Mouse (Mus musculus) splenic B cell, adult 2 months (primary cell): ENCODE data around the gene Slc7a5.

Source experiments
- DNase-seq: peaks from one replicate; pipeline ENCODE4 v3.0.0-alpha.2; 2011; ENCODE audit warnings: low read depth, low spot score
- H3K27me3 ChIP-seq: 2 replicates; pipeline ENCODE4 v1.6.1; 2012; ENCODE audit warnings: mild to moderate bottlenecking, low read length, moderate library complexity, mixed read lengths; ENCODE audit not compliant: control insufficient read depth, poor library complexity, insufficient read depth, severe bottlenecking
- H3K36me3 ChIP-seq: 2 replicates; pipeline ENCODE4 v1.6.1; 2012; ENCODE audit warnings: mild to moderate bottlenecking, low read length, moderate library complexity, mixed read lengths; ENCODE audit not compliant: control insufficient read depth, poor library complexity, insufficient read depth, severe bottlenecking

Slc7a5 gene

DNA sequence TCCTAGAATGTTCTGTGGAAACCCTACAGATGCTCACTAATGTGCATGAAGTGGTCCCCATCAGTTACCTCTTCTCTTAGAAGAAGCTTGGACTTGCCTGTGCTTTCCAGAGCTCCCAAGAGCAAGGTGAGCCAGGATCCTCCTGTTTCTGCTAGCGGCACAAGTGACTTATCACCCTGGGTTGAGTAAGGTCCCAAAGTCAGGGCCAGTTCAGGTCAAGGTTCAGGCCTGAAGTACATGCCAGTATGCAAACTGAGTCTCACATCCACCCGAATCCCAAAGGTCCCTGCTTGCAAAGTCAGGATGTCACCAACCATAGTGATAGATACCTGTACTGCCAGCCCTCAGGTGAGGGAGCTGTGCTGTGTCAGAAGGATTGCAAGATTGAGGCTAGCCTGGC is 37.3 kb downstream of the Slc7a5 start:
- DNase-seq, result no peak
- H3K27me3 ChIP-seq, result no peaks in the 10 kb centered on the region
- no peaks in the 10 kb centered on the region for H3K36me3 ChIP-seq

DNA sequence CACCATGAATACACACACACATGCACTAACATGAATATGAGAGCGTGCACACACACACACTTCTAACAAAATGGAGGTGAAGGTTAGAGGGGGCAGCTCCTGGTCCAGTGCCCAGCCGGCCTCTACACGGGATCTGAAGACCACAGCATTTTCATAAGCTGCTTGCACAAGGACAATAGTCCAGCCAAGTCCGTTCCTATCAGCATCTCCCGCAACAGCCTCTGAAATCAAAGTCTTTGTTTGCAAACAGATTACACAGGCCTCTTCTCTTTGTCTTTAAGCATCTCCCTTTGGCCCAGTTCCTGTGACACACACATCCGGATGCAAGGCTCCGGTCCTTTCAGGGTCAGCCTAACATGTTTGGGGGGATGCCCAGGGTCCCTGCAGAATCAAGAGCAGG is 38.6 kb downstream of the Slc7a5 start:
- DNase-seq, result no peak
- Histone ChIP-seq H3K27me3 (no peaks in the 10 kb centered on the region), H3K36me3 (no peaks in the 10 kb centered on the region)

DNA sequence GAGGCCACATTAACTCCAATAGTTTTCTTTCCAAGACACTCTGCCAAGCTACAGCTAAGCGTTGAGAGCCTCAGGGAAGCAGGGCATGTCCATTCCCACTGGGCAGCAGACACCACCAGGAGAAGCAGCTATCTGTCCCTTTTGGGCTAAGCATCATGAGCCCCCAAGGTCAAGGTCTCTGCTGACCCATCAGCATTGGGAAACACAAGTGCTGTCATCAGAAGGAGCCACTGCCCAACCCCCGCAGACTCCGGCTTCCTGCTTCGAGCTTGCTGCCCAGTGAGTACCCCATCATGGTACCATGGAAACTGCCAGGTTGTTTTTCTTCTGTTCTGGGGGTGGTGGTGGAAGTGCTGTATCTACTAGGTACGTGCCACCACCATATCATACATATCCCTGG is 39.3 kb downstream of the Slc7a5 start:
- Histone ChIP-seq H3K27me3 (no peaks in the 10 kb centered on the region), H3K36me3 (no peaks in the 10 kb centered on the region)
- no peak for DNase-seq

DNA sequence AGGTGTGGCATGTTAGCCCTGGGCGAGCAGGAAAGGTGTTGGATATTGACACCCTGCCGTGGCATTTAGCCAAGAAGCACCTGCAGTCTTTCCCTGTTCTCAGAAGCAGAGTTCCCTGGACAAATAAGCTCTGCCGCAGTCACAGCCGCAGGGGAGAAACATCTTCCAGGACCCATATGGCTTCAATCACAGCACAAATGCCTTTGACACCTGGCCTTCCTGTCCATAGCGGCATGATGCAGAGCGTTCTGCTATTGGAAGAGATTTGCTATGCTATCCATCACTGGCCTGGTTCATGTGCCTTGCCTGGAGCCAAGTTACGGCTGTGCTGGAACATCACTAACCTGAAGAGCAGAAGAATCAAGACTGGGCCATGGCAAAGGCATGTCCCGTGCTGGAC is 42.1 kb downstream of the Slc7a5 start:
- no peak for DNase-seq
- Histone ChIP-seq H3K27me3 (no peaks in the 10 kb centered on the region), H3K36me3 (no peaks in the 10 kb centered on the region)

DNA sequence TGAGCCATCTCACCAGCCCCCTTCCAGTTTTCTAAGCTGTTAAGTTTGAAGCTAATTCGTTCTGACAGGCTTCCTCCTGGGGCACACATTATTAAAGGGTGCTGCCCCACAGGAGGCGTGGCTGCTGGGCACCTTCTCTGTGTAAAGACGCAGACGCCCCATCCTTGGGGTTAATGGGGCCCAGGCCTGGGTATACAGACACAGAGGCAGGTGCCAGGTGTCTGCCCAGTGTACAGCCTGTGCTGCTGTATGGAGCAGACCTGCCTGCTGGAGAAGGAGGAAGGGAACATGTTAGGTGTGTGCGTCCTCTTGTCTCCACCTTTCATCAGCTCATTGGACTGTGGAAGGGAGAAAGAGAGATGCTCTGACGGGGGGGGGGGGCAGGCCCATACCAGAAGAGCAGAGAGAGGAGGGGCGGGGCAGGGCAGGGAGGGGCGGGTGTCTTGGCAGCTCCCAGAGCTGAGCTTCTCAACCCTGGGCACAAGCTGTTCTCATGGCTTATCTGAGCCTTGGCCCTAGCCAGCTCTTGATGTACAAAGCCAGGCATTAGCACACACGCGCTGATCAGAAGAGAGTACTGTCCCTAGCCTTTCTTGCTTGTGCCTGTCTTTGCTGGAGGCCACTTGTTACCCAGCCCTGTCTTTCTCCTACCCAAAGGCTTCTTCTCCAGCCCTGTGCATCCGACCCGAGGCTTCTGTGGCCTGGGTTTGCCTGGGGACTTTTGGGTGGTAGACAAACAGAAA is 45.5 kb downstream of the Slc7a5 start:
- DNase-seq, result no peak
- Histone ChIP-seq H3K36me3 (no peaks in the 10 kb centered on the region), H3K27me3 (no peaks in the 10 kb centered on the region)

DNA sequence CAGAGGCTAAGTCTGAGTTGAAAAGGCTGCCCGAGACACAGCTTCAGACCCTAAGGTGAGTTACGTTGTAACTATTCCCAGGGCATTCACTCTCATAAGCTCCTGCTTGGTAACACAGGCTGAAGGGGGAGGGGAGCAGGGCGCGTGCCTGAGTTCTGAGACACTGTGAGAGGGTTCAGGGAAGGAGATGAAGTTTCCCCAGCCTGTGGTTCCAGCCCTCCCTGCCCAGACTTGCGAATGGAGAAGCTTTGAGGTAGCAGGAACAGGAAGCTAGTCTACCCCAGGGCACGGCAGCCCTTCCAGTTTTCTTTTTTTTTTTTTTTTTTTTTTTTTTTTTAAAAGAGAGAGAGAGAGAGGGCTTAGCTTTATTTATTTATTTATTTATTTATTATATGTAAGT is 46.2 kb downstream of the Slc7a5 start:
- DNase-seq, result no peak
- Histone ChIP-seq H3K36me3 (no peaks in the 10 kb centered on the region), H3K27me3 (no peaks in the 10 kb centered on the region)

DNA sequence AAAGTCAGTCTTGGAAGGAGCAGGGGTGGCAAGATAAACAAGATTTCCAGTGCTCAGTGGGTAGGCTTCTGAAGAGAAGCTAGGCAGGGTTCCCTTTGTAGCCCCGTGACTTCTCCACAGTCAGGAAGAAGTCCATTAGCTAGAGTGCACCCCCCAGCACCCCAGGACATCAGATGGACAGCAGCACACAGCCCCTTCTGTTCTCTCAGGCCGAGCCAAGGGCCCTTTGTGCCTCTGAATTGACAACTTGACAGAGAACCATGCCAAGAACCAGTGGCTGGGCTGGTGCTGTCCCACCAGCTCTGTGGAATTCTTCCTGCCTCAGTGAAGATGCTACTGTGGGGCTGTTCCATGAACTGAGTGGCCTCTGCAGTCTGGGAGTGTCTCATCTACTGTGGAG is 49.7 kb downstream of the Slc7a5 start:
- DNase-seq, result no peak

DNA sequence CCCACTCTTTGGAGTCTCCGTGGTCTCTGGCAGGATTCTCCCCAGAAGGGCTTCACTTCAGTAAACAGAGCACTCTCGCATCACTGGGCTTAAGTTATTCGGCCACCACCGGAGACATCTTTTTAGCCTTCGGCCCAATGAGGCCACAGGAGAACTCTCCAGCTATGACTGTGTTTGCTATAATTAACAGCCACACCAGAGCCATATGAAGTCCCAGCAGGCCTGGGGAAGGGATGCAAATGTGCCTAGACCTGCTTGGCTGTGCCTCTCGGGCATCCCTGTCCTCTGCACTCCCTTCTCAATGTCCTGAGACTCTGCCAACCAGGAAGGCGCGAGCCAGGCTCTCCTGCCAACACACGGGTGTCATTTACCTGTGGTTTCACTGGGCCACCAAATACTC is 50.2 kb downstream of the Slc7a5 start:
- Histone ChIP-seq H3K27me3 (no peaks in the 10 kb centered on the region), H3K36me3 (no peaks in the 10 kb centered on the region)
- no peak for DNase-seq

More for the DNA sequence above, 49.7 kb downstream of the Slc7a5 start:
- Histone ChIP-seq H3K27me3 (no peaks in the 10 kb centered on the region), H3K36me3 (no peaks in the 10 kb centered on the region)

DNA sequence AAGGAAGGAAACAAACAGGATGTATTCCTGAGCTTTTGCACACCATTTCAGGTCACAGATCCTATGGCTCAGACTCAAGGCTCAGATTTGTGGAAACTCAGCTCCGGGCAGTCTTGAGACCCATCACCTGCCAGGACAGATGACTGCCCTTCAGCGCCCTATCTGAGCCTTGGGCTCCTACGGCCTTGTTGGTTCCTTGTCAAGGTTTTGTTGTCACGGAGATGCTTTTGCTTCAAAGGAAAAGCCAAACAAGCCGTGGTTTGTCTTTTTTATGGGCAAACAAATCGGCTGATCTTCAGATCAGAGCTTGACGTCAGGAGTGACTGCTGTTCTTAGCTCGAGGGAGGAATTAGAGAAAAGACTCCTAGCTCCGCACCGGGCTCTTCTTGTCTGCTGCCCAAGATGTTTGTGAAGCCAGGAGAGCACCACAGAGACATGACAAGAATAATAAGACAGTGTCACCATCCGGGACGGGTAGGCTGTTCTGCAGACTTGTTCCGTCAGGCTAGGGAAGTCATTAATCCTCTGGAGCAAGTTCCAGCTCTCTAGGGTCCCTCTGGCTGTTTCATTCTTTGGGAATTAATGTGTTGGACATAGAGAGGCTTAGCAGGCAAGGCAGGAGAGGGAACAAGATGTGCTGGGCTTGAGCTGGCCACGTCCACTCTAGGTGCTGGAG is 51.3 kb downstream of the Slc7a5 start:
- no peak for DNase-seq
- no peaks in the 10 kb centered on the region for H3K36me3 ChIP-seq

DNA sequence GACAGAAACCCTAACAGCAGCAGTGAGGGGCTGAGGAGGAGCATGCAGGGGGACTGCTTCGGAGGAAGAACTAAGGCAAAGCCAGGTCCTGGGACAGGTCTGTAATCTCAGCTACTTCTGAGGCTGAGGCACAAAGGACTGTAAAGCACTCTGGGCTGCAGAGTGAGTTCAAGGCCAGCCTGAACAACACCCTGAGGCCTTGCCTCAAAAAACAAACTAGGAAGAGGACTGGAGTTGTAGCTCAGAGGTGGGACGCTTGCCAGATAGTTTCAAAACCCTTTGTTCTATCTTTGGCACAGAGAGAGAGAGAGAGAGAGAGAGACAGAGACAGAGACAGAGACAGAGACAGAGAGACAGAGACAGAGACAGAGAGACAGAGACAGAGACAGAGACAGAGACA is 53.9 kb downstream of the Slc7a5 start:
- H3K27me3 ChIP-seq, result no peaks in the 10 kb centered on the region
- DNase-seq, result no peak
- H3K36me3 ChIP-seq, result no peaks in the 10 kb centered on the region

More for the DNA sequence above, 51.3 kb downstream of the Slc7a5 start:
- H3K27me3 ChIP-seq, result no peaks in the 10 kb centered on the region

DNA sequence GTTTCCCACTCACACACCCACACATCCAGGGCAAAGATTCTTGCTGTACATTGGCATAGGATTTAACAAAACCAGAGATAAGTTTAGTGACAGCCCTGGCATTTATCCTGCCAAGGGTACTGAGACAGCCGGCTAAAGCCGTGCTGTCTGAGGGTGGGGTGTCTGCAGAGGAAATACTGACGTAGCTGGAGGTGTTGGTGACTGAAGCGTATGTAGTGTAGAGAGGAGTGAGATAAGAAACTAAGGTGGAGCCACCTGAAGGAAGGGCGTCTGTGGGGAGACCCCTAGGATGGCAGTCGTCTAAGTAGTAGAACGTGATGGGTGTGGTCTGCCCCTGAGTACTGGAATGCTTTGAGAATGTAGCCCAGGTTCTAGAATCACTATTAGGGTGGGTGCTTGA is 55.0 kb downstream of the Slc7a5 start:
- no peaks in the 10 kb centered on the region for H3K27me3 ChIP-seq
- no peak for DNase-seq
- H3K36me3 ChIP-seq, result no peaks in the 10 kb centered on the region

DNA sequence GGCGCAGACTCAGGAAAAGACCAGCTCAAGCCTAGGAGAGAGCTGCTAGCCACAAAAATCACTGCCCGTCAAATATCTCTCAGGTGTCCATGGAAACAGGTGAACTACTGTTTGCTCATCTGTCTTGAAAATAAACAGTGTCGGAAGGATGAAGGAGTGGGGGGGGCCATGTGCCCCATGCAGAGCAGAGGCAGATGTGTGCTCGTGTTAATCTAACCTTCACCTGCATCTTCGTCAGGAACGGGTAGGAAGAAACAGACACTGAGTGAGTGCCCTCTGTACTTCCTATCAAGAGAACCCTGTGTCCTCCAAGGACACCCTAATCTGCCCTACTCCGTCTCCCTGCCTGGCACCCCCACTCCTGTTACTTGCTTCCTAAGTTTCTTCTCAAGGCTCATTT is 55.8 kb downstream of the Slc7a5 start:
- DNase-seq, result no peak
- H3K27me3 ChIP-seq, result no peaks in the 10 kb centered on the region
- H3K36me3 ChIP-seq, result no peaks in the 10 kb centered on the region

DNA sequence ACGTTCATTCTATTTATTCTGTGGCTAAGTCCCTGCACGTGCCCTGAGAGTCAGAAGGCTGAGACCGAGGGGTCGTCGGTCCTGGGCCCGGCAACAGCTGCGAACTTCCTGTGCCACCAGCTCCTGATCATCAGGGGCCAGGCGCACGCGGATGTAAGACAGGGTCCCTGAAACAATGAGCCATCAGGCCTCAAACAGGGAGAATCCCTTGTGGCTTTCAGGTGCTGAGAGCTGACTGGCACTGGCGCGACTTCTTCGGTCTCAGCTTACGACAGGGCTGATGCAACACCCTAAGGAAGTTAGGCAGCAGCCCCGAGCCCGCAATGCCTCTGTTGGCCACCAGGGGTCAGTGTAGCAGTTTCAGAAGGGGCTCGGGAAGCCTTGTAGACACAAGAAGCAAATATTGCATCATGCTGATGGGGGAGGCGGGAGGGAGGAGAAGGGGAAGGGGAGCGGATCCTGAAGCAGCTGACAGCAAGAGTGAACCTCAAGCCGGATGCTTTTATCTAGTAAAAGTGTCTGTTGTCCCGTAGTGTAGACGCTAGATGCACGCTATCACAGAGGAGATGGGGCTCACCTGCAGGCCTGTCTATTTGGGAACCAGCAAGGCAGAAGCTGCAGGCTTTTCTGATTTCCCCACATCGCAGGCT is 56.5 kb downstream of the Slc7a5 start:
- Histone ChIP-seq H3K36me3 (no peaks in the 10 kb centered on the region), H3K27me3 (no peaks in the 10 kb centered on the region)
- peak; percentile 95 for DNase-seq

DNA sequence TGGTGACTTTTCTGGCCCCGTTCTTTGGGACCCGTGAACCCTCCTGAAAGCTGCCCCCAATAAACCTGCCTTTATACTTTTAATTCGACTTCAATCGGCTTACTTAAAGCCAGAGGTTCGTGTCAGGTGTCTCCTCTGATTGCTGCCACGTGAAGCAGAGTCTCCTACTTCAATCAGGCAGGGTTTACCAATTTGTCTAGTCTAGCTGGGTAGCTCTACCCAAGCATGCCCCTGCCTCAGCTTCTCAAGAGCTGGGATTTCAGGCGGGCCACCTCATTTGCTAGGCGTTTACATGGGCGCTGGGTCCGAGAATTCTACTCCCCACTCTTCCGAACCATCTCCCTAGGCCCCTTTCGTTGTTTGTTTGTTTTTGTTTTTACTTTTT is 57.1 kb downstream of the Slc7a5 start:
- no peaks in the 10 kb centered on the region for H3K27me3 ChIP-seq
- no peak for DNase-seq
- no peaks in the 10 kb centered on the region for H3K36me3 ChIP-seq

DNA sequence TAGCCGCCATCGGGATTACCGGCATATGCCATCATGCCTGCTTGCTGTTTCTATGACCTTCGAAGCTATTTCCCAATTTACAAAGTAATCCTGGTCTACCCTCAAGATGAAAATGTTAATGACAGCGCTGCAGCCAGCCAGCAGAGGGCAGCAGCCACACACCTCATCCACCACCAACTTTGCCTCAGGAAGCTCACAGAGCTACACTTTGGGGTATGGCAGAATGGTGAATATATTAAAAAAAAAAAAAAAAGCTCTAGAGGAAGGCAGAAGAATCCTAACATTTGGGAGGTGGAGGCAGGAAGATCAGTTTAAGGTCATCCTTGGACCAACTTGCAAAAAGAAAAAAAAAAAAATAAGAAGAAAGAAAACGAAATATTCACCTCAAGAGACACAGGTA is 57.5 kb downstream of the Slc7a5 start:
- DNase-seq, result peak; percentile 87
- Histone ChIP-seq H3K27me3 (no peaks in the 10 kb centered on the region), H3K36me3 (no peaks in the 10 kb centered on the region)
